Mouse (Mus musculus): Measurements from ENCODE around the gene Gnl3l.

The Gnl3l gene

DNA sequence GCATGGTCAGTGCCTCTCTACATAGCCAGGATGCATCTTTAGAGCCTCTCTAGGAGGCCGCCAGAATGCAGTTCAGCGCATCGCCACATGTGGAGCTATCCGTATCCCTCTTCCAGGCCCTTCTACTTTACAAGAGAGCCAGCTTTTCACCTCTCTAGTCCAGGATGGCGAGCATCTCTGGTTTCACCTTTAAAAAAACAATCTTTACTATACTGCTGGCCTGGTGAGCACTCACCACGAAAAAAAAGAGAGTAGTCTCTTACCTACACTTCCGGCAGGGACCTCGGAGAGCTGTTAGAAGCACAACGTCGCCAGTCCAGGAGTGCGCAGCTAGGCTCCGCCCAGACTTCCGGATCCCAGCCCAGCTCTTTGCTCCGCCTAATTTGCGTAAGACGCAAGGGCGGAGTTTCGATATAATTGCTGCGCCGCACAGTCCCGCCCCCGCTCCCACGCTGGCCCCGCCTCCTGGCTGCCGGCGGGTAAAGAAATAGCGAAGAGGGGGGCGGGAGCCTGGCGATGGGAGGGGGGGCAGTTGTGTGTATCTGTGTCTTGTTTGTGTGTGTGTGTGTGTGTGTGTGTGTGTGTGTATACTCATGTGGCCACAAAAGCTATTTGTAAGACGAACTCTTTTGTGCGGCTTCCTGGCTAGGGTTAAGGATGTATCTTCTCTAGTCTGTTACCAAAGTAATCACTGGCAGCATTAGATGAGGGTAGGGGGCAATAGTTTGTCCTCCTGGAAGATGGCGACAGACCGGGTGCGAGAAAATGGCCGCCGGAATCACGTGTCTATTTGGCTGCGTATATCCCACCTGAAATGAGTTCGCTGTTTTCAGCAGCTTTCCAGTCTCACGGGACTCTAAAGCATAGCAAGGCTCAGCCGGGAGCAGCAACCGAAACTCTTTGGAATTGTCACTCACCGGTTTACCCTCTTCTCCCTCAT, at the start of gene Gnl3l:
Gene Gnl3l, minus strand, starts transcription at position 385 of the 940 bp plus-strand sequence.
- DNase-seq (ENCODE audit: low spot score) = peak; percentile 76

DNA sequence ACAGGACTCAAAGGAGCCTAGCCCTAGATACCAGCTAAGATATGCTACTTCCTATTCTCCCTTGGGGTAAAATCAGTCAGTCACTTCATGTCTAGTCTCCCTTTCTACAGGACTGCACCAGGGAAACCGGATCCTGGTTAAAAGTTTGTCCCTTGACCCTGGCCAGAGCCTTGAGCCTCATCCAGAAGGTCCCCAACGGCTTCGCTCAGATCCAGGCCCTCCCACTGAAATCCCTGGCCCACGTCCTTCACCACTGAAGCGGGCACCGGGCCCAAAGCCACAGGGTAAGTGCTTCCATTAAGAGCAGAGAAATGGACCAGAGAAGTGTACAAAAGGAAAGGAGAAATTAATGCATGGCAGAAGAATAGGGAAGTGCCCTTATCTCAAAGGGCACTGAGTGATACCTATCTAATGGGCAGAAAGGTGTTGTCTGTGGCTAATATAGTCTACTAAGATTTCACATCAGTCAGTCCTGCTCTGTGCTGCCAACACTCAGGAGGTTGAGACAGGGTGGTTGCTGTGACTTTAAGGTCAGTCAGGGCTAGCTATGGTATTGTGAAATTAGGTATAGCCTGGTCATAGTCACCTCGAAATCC, 49.0 kb upstream of the Gnl3l start:
- no peak for DNase-seq (ENCODE audit: low spot score)

- DNase-seq (ENCODE audit: low spot score) = no peak
Measured at GRCm38 (mm10) chrX:151061615-151062299, 44.6 kb upstream of the Gnl3l start.

GRCm38 (mm10) chrX:151059346-151059745, 42.2 kb upstream of the Gnl3l start:
- DNase-seq (ENCODE audit: low spot score) = no peak

DNA sequence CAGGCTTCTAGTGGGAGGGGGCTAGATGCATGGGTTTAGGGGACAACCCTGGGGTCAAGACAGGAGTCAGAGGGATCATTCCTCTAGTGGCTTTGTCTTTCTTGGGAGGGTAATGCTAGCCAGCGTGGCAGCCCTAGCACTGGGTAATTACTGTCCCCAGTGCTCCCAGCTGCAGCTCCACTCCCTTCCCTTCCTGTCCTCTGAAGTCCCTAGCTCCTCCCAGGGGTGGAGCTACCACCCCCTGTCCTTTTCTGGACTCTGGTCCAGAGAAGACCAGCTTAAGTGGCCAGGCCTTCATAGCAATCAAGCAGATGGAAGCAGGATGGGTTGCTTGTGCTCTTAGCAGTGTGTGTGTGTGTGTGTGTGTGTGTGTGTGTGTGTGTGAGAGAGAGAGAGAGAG, 38.4 kb upstream of the Gnl3l start:
- no peak for DNase-seq (ENCODE audit: low spot score)

DNA sequence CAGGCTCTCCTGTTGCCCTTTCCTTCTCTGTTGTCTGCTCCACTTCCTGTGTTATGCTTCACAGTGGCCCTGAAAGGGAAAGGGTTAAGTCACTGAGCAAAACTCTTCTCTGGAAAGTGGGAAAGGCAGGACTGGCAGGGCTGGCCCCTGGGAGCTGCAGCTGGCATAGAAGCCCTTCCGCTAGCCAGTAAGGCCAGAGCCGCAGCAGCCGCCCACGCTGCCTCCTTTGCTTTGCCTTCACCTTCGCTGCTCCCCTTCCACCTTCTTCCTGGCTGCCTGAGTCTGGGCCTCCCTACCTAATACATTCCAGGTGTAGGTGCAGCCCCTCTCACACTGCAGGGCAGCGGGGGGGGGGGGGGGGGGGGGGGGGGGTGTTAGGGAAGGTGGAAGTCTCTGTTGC, 37.4 kb upstream of the Gnl3l start:
- DNase-seq (ENCODE audit: low spot score) = no peak

- peak; percentile 23 for DNase-seq (ENCODE audit: low spot score)
Measured at GRCm38 (mm10) chrX:151050337-151050736, 33.2 kb upstream of the Gnl3l start.

- no peak for DNase-seq (ENCODE audit: low spot score)
Measured at GRCm38 (mm10) chrX:151049661-151050215, 32.6 kb upstream of the Gnl3l start.

DNA sequence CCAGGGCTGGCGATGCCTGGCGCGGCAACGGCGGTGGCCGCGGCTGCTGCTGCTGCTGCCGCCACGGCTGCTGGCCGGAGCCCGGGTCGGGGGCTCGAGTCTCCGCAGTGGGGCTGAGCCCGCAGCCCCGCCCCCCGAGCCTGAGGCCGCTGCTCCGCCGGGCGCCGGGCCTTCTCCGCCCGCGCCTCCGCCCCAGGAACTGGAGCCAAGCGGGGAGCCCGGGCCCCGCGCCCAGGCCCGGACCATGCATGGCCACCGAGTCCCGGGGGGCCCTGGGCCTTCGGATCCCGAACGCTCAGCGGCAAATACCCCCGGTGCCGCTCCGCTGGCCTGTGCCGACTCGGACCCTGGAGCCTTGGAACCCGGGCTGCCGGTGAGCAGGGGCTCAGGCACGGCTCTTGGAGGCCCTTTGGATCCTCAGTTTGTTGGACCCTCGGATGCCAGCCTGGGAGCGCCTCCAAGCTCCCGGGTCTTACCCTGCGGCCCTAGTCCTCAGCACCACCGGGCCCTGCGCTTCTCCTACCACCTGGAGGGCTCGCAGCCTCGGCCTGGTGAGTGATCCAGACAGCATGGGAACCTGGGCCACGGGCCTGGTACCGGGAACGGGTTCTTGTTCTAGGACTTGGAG, 30.4 kb upstream of the Gnl3l start:
- peak; percentile 19 for DNase-seq (ENCODE audit: low spot score)

- DNase-seq (ENCODE audit: low spot score) = peak; percentile 78
Measured at GRCm38 (mm10) chrX:151046777-151047430, 29.8 kb upstream of the Gnl3l start.

DNA sequence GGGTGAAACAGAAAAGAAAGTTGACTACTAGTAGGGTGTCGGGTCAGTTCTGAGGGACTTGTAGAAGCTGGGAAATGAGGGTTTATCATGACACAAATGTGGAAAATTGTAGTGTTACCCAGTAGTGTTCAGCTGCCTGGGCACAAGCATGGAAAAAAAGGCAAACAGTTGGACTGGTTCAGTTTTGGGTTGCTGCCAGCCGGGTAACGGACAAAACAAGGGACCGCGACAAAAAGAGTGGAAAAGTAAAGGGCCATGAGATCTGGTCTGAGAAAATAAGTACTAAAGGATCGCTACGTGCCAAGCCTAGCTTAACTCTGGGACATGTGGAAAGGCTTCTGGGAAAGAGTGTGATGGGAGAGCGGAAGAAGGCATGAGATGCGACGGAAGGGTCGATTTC, 29.2 kb upstream of the Gnl3l start:
- no peak for DNase-seq (ENCODE audit: low spot score)

GRCm38 (mm10) chrX:151045850-151046249, 28.7 kb upstream of the Gnl3l start, which contains the start of gene Fgd1:
Fgd1 (plus strand) TSS chrX:151046150.
- DNase-seq (ENCODE audit: low spot score) = no peak

GRCm38 (mm10) chrX:151041223-151041622, 24.1 kb upstream of the Gnl3l start:
- DNase-seq (ENCODE audit: low spot score) = no peak

DNA sequence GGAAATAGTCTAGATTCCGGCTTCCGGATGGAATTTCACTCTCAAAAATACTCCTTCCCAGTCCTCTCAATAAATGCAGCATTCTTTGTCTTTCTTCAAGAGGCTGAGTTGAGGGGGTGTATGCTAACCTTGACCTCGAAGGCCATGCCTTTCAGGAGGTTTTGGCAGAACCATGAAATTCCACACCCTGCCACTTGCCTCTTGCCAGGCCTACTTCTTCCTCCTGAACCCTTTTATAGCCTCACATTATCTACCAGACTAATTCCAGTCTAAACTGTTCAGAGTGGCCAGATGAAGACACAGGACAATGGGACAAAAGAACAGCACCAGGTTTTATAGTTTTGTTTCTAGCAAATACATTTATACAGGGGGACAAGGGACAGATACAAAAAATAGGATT, 14.3 kb upstream of the Gnl3l start:
- no peak for DNase-seq (ENCODE audit: low spot score)

GRCm38 (mm10) chrX:151018798-151019197, 1.7 kb upstream of the Gnl3l start:
- no peak for DNase-seq (ENCODE audit: low spot score)

DNA sequence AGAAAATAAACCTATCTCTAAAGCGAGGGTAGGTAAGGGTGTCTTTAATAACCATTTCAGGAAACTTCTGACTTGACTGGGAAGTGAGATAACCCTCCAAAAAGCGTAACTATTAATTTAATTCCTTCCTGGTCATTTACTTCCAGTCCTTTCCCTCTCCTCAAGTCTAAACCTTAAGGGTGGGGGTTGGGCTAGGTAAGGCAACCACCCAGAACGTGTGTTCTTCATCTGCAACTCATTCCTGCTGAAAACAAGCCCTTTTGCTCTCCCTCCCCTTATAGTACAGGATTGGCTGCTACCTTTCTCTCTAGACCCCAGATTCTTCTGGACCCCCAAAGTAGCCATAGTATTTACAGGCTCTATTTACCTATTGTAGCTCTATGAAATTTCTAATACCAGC, 775 bp upstream of the Gnl3l start:
- DNase-seq (ENCODE audit: low spot score) = no peak

DNA sequence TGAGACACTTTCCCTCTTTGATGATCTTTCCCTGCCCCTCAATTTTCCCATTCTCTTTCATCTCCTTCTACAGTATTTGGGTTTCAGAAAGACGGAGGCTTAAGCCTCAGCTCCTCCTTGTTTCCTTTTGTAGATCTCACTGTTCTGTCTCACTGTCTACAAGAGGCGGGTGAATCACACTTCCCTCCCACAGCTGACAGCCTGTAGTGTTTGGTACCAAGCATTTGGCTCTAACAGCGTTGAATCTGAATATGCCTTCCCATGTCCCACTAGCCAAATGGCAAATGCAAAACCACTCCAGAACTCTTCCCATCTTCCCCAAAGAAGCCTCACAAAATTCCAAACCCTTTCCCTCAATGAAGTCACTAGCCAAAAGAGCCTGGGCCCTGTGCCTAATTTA, 20.3 kb downstream of the Gnl3l start:
- no peak for DNase-seq (ENCODE audit: low spot score)

- no peak for DNase-seq (ENCODE audit: low spot score)
Measured at GRCm38 (mm10) chrX:150981621-150982020, 35.5 kb downstream of the Gnl3l start.

DNA sequence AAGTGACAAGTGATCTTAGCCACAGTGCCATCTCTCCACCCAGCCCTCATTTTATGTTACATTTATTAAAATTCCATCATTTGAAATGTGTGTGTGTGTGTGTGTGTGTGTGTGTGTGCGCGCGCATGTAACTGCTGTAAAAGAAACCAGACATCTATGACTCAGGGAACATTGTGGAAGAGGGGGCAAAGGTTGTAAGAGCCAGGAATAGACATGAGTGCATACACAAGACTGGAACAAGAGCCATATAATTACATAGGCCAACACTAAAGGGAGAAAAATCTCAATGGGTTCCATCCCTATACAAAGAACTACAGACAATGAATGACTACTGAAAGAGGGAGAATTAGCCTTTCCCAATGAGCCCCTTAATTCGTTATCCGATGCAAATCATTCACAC, 41.7 kb downstream of the Gnl3l start:
- no peak for DNase-seq (ENCODE audit: low spot score)

GRCm38 (mm10) chrX:150963027-150963426, 54.1 kb downstream of the Gnl3l start:
- DNase-seq (ENCODE audit: low spot score) = no peak

- no peak for DNase-seq (ENCODE audit: low spot score)
Measured at GRCm38 (mm10) chrX:150960702-150961101, 56.4 kb downstream of the Gnl3l start.
